Mouse (Mus musculus): ENCODE measurements around the gene Henmt1. TPM values are rescaled to one million over a fixed set of nuclear protein-coding genes. Genes with fewer than 3 reads are reported as not detected.

Henmt1 gene
- not detected in 2 replicates for polyA plus RNA-seq (2011; ENCODE audit: insufficient read depth, insufficient read length, low replicate concordance, missing spikeins)

DNA sequence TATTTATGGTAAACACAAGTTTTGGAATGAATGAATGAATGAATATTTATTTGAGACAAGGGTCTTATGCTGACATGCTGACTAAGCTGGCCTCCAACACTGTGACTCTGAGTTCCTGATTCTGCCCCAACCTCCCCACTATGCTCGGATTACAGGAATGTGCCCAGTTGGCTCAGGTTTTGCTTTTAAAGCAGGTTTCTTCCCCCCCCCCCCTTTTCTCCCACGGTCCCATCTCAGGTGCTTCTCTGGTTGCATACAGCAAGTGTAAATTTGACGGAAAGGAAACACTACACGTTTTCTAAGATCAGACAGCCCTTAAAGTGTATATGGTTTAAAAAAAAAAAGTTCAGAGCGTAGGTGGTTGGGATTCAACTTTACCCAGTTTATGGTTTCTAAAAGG is at the start of gene Henmt1:
Henmt1 (plus strand) TSS at position 301 of the 400 bp plus-strand sequence.
- 78% methylated on average over 5 of the region's 5 CpGs for WGBS
- H3K4me1 ChIP-seq (ENCODE audit: control insufficient read depth, insufficient read depth, low read length), result no peaks in the 10 kb centered on the region; the same call in 1 of the 2 replicates
- H3K27ac ChIP-seq (ENCODE audit: control insufficient read depth, insufficient read depth, low read depth, low read length, poor library complexity), result no peak within 1 kb of the TSS; the same call in 1 of the 2 replicates
- no peak for TF ChIP-seq CTCF (IDR thresholded peaks at IDR 0.05; ENCODE audit: control insufficient read depth, insufficient read depth, low read length)
- TF ChIP-seq POLR2A (IDR thresholded peaks at IDR 0.05; ENCODE audit: borderline replicate concordance, control insufficient read depth, low read depth, low read length), result no peak
- H3K4me3 ChIP-seq (replicated peaks; ENCODE audit: control insufficient read depth, low read depth, low read length), result no peak within 1 kb of the TSS

DNA sequence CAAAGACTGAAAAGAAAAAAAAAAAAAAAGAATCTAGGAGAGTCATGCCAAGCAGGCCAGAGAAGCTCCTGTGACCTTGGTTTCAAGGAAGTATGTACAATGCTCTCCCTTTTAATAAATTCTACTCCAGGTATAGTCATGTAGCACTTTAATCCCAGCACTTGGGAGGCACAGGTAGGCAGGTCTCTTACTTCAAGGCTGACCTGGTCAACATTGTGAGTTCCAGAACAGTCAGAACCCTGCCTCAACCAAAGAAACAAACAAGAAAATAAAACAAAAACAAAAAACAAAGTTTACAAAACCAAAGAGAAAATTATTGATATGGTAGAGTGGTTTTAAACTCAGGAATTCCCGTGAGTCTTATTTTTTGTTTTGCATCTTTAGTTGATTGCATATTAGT is 49.8 kb upstream of the Henmt1 start, which contains the start of gene Fndc7:
Fndc7 (minus strand) TSS at position 101 of the 400 bp plus-strand sequence.
- 94% methylated on average over 1 of the region's 1 CpGs for WGBS
- H3K27ac ChIP-seq (ENCODE audit: control insufficient read depth, insufficient read depth, low read depth, low read length, poor library complexity), result no peak within 1 kb of the TSS
- H3K4me1 ChIP-seq (ENCODE audit: control insufficient read depth, insufficient read depth, low read length), result peaks cover 3% of the 10 kb centered on the region; the same call in 1 of the 2 replicates
- no peak within 1 kb of the TSS for H3K4me3 ChIP-seq (replicated peaks; ENCODE audit: control insufficient read depth, low read depth, low read length)
- TF ChIP-seq POLR2A (IDR thresholded peaks at IDR 0.05; ENCODE audit: borderline replicate concordance, control insufficient read depth, low read depth, low read length) (no peak), CTCF (IDR thresholded peaks at IDR 0.05; ENCODE audit: control insufficient read depth, insufficient read depth, low read length) (no peak)

DNA sequence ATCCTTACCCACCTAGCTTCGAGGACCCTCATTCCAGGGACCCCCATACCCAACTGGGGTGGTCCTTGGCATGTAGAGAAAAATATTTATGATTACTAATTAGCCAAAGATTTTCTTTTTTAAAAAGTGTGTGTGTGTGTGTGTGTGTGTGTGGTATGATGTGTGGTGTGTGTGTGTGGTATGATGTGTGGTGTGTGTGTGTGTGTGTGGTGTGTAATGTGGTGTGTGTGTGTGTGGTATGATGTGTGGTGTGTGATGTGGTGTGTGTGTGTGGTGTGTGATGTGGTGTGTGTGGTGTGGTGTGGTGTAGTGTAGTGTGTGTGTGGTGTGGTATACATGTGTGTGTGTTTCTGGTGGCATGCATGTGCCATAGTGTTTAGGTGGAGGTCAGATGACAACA is 47.6 kb upstream of the Henmt1 start:
- Histone ChIP-seq H3K4me1 (ENCODE audit: control insufficient read depth, insufficient read depth, low read length) (peaks cover 2% of the 10 kb centered on the region; the same call in 1 of the 2 replicates), H3K4me3 (replicated peaks; ENCODE audit: control insufficient read depth, low read depth, low read length) (no peak overlapping the region), H3K27ac (ENCODE audit: control insufficient read depth, insufficient read depth, low read depth, low read length, poor library complexity) (no peak overlapping the region)
- 76% methylated on average over 1 of the region's 1 CpGs for WGBS
- TF ChIP-seq CTCF (IDR thresholded peaks at IDR 0.05; ENCODE audit: control insufficient read depth, insufficient read depth, low read length) (no peak), POLR2A (IDR thresholded peaks at IDR 0.05; ENCODE audit: borderline replicate concordance, control insufficient read depth, low read depth, low read length) (no peak)

DNA sequence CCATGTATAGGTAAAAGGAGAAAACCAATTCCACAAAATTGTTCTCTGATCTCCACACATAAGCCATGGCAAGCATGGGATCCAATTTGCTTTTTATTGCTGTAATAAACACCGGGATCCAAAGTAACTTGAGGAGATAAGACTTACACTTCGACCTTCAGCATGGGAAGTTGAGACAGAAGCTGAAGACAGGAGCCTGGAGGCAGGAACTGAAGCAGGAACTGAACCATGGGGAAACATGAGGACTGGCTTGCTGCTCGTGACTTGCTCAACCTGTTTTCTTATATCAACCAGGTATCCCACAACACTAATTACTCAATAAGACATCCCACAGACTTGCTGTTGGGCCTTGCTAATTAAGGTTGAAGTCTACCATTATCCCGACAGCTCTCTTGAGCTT is 46.8 kb upstream of the Henmt1 start:
- WGBS, result 51% methylated on average over 4 of the region's 4 CpGs
- Histone ChIP-seq H3K4me1 (ENCODE audit: control insufficient read depth, insufficient read depth, low read length) (peaks cover 2% of the 10 kb centered on the region; the same call in 1 of the 2 replicates), H3K4me3 (replicated peaks; ENCODE audit: control insufficient read depth, low read depth, low read length) (no peak overlapping the region), H3K27ac (ENCODE audit: control insufficient read depth, insufficient read depth, low read depth, low read length, poor library complexity) (no peak overlapping the region)
- no peak for TF ChIP-seq CTCF (IDR thresholded peaks at IDR 0.05; ENCODE audit: control insufficient read depth, insufficient read depth, low read length)
- TF ChIP-seq POLR2A (IDR thresholded peaks at IDR 0.05; ENCODE audit: borderline replicate concordance, control insufficient read depth, low read depth, low read length), result no peak

DNA sequence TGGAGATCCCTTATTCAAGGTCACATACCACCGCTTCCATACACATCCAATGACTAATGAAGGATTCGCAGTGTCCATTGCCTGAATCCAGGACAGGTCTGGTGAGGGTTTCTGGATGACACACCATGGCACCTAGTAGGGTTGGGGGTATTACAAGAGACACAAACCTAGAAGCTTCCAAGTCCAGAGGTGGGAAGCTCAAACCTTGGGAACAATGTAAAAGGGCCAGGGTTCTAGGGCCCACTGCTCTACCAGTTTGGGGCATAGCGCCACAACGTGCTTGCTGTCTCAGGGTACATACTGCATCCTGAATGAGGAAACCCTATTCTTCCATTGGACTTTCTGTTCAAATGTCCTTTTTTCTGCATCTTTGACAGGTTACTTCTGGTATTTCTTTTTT is 41.0 kb upstream of the Henmt1 start:
- 92% methylated on average over 4 of the region's 4 CpGs for WGBS
- TF ChIP-seq CTCF (IDR thresholded peaks at IDR 0.05; ENCODE audit: control insufficient read depth, insufficient read depth, low read length), result no peak
- no peak for TF ChIP-seq POLR2A (IDR thresholded peaks at IDR 0.05; ENCODE audit: borderline replicate concordance, control insufficient read depth, low read depth, low read length)
- H3K27ac ChIP-seq (ENCODE audit: control insufficient read depth, insufficient read depth, low read depth, low read length, poor library complexity), result no peak overlapping the region

DNA sequence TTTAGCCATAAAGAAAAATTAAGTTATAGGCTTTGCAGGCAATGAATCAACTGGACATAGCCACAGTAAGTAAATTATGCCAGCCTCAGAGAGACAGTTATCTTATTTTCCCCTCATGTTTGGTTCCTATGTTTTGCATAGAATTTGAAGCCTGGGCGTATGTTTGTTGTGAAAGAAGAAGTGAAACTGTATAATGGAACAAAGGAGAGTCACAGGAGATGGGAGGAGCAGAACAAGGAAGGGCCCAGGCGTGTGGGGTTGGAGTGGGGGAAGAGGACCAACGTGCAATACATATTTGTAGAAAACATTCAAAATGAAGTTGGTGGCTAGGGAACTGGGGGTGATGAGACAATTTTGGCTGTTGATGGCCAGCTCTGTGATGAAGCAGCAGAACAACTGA is 39.5 kb upstream of the Henmt1 start:
- TF ChIP-seq CTCF (IDR thresholded peaks at IDR 0.05; ENCODE audit: control insufficient read depth, insufficient read depth, low read length), result no peak
- WGBS, result 19% methylated on average over 3 of the region's 3 CpGs
- Histone ChIP-seq H3K27ac (ENCODE audit: control insufficient read depth, insufficient read depth, low read depth, low read length, poor library complexity) (0 out of 2 replicates have a peak overlapping the region, but pooled peaks have one; percentile 9), H3K4me3 (replicated peaks; ENCODE audit: control insufficient read depth, low read depth, low read length) (no peak overlapping the region), H3K4me1 (ENCODE audit: control insufficient read depth, insufficient read depth, low read length) (no peaks in the 10 kb centered on the region; the same call in 1 of the 2 replicates)

More for the DNA sequence above, 41.0 kb upstream of the Henmt1 start:
- no peak overlapping the region for H3K4me3 ChIP-seq (replicated peaks; ENCODE audit: control insufficient read depth, low read depth, low read length)
- no peaks in the 10 kb centered on the region; the same call in 1 of the 2 replicates for H3K4me1 ChIP-seq (ENCODE audit: control insufficient read depth, insufficient read depth, low read length)

DNA sequence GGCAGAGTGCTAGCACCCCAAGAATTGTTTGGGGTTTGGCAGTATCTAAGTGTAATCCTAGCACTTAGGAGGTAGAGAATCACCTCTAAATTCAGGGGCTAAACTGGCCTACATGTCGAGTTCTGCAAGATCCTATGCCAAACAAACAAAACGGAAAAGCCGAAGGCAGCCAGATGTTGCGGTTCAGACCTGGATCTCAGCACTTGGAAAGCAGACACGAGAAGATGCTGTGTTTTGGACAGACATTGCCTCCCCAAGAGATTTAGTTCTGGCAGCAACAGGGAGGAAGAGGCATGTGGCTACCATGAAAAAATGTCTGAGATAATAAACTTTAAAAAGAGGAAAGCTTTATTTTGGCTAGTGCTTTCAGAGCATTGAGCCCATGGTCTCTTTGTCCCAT is 39.0 kb upstream of the Henmt1 start:
- Histone ChIP-seq H3K4me3 (replicated peaks; ENCODE audit: control insufficient read depth, low read depth, low read length) (no peak overlapping the region), H3K27ac (ENCODE audit: control insufficient read depth, insufficient read depth, low read depth, low read length, poor library complexity) (0 out of 2 replicates have a peak overlapping the region, but pooled peaks have one; percentile 15), H3K4me1 (ENCODE audit: control insufficient read depth, insufficient read depth, low read length) (no peaks in the 10 kb centered on the region; the same call in 1 of the 2 replicates)
- 79% methylated on average over 5 of the region's 5 CpGs for WGBS
- TF ChIP-seq CTCF (IDR thresholded peaks at IDR 0.05; ENCODE audit: control insufficient read depth, insufficient read depth, low read length) (no peak), POLR2A (IDR thresholded peaks at IDR 0.05; ENCODE audit: borderline replicate concordance, control insufficient read depth, low read depth, low read length) (no peak)

DNA sequence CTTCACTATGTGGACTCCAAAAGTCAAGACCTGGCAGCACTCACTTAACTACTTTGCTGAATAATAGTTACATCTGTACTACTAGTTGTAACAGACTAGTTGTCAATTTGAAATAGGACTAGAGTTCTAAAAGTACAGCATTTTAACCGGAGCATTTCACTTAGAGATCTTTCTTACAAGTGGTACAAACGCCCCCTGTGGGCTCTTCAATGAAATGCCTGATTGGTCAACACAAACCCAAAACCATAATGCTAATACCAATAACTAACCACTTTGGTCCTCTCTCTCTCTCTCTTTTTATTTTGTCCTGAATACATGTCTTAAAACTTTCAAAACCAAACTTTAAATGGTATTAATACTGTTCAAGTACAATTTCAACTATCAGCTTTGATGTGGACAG is 37.6 kb upstream of the Henmt1 start:
- H3K27ac ChIP-seq (ENCODE audit: control insufficient read depth, insufficient read depth, low read depth, low read length, poor library complexity), result no peak overlapping the region
- no peak overlapping the region for H3K4me3 ChIP-seq (replicated peaks; ENCODE audit: control insufficient read depth, low read depth, low read length)
- H3K4me1 ChIP-seq (ENCODE audit: control insufficient read depth, insufficient read depth, low read length), result no peaks in the 10 kb centered on the region; the same call in 1 of the 2 replicates
- TF ChIP-seq CTCF (IDR thresholded peaks at IDR 0.05; ENCODE audit: control insufficient read depth, insufficient read depth, low read length), result no peak
- no peak for TF ChIP-seq POLR2A (IDR thresholded peaks at IDR 0.05; ENCODE audit: borderline replicate concordance, control insufficient read depth, low read depth, low read length)
- 17% methylated on average over 2 of the region's 2 CpGs for WGBS

DNA sequence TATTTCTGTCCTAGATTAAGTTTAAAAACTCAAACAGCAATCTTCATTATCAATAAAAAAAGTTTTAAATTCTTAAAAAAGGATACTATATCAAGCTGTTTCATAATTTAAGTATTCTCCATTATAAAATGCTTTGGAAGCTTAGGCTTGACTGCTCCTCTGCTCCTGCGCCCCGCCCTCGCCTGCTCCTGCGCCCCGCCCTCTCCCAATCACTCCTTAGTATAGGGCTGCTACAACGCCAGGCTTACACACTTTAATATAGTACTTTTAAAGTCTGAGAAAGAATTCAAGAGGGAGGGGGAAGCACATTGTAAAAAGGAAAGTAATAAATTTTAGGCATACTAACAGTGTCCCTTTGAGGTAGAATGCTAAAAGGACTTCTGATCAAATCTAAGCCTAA is 36.7 kb upstream of the Henmt1 start:
- TF ChIP-seq POLR2A (IDR thresholded peaks at IDR 0.05; ENCODE audit: borderline replicate concordance, control insufficient read depth, low read depth, low read length), result no peak
- TF ChIP-seq CTCF (IDR thresholded peaks at IDR 0.05; ENCODE audit: control insufficient read depth, insufficient read depth, low read length), result no peak
- Histone ChIP-seq H3K4me1 (ENCODE audit: control insufficient read depth, insufficient read depth, low read length) (no peaks in the 10 kb centered on the region; the same call in 1 of the 2 replicates), H3K4me3 (replicated peaks; ENCODE audit: control insufficient read depth, low read depth, low read length) (no peak overlapping the region), H3K27ac (ENCODE audit: control insufficient read depth, insufficient read depth, low read depth, low read length, poor library complexity) (no peak overlapping the region)
- WGBS, result 83% methylated on average over 6 of the region's 6 CpGs
